Comparison of ENCODE assay signal across 9 mouse cellular contexts in the genomic region with DNA sequence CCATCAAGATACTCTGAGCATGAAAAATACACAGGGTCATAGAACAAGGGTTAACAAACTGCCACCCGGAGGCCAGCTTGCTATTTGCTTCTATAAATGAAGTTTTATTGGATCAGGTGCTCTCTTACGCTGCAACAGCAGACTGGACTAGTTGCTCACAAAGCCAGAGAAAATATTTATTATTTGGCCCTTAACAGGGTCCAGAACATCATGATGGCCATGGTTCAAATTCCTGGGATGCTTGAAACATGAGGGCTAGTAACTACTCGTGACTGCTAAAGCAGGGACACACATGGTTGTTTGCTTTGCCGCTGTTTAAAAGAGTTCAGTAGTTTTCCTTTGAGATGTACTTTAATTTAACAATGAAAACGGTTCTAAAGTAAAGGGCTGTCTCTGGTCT. TPM values are rescaled to one million over a fixed set of nuclear protein-coding genes. Genes with fewer than 3 reads are reported as not detected.
A peak's percentile ranks its signal among the peaks of the same experiment; 100 is the strongest.
DNase-seq lines count a peak whose midpoint lies in the region; ATAC-seq and TF ChIP-seq lines count a peak whose summit lies in the region.
"Had no signal": no experiment of that assay in that cellular context is flagged by ENCODE, and none has a peak within 500 bp of the region (broad histone marks: within the 10 kb centered on the region; RNA-seq: fewer than 3 reads in every experiment).

No protein-coding gene starts in this region.

- WGBS in intestine, embryonic 15.5 days = 26% methylated on average over 5 of the region's 5 CpGs
- WGBS in lung, adult 2 months = 27% methylated on average over 5 of the region's 5 CpGs

- H3K4me2 ChIP-seq in intestine, embryonic 15.5 days (replicated peaks) = peak overlapping the region; percentile 39
- H3K4me2 ChIP-seq: neural tube, embryonic 12.5 days had no signal

- no peak overlapping the region for H3K9ac ChIP-seq in intestine, embryonic 15.5 days
- H3K9ac ChIP-seq: neural tube, embryonic 12.5 days had no signal

- no peak for ATAC-seq in intestine, embryonic 15.5 days
- no peak for ATAC-seq in inflammation-experienced regulatory T-cells, adult 6 months

- peak; percentile 20 for DNase-seq in gastrocnemius, adult 2 months
- DNase-seq in gastrocnemius, postnatal 36 days = no peak
- DNase-seq in lung, adult 2 months = peak; percentile 39
- DNase-seq in retina, postnatal 1 day = no peak
- DNase-seq in urinary bladder, postnatal 36 days (ENCODE audit: low spot score in 2 of 2) = no peak

- H3K27me3 ChIP-seq in intestine, embryonic 15.5 days (replicated peaks) = no peaks in the 10 kb centered on the region
- H3K27me3 ChIP-seq: neural tube, embryonic 12.5 days had no signal

- no peaks in the 10 kb centered on the region for H3K9me3 ChIP-seq in intestine, embryonic 15.5 days
- H3K9me3 ChIP-seq: neural tube, embryonic 12.5 days had no signal

- intact Hi-C loops in gastrocnemius, adult 2 months (cut with DNase I) = loop anchor here (5.0 kb wide), 1 partner anchor 35 kb away; no protein-coding TSS in a partner anchor
- intact Hi-C loops in gastrocnemius, postnatal 36 days (cut with DNase I) = no loop called here

- H3K27ac ChIP-seq in gastrocnemius, adult 2 months = peak overlapping the region; percentile 78
- peak overlapping the region; percentile 74 for H3K27ac ChIP-seq in brown adipose tissue, adult 24 weeks (replicated peaks; ENCODE audit: low read depth, low read length)
- 0 out of 2 replicates have a peak overlapping the region, but pooled peaks have one; percentile 8 for H3K27ac ChIP-seq in intestine, embryonic 15.5 days
- H3K27ac ChIP-seq: neural tube, embryonic 12.5 days had no signal

- H3K4me1 ChIP-seq in brown adipose tissue, adult 24 weeks (ENCODE audit: control insufficient read depth, insufficient read depth, insufficient read length, low read length) = no peaks in the 10 kb centered on the region; the same call in 1 of the 2 replicates
- peaks cover 17% of the 10 kb centered on the region; the same call in 1 of the 2 replicates for H3K4me1 ChIP-seq in intestine, embryonic 15.5 days (replicated peaks)
- H3K4me1 ChIP-seq in lung, adult 2 months (ENCODE audit: control insufficient read depth, insufficient read depth, low read length) = peaks cover 12% of the 10 kb centered on the region
- H3K4me1 ChIP-seq: neural tube, embryonic 12.5 days had no signal

- H3K36me3 ChIP-seq in intestine, embryonic 15.5 days = no peaks in the 10 kb centered on the region
- H3K36me3 ChIP-seq: neural tube, embryonic 12.5 days had no signal

- H3K4me3 ChIP-seq in gastrocnemius, adult 2 months = peak overlapping the region; percentile 50
- peak overlapping the region; percentile 27; the same call in 1 of the 2 replicates for H3K4me3 ChIP-seq in brown adipose tissue, adult 24 weeks (ENCODE audit: insufficient read depth, low read depth, low read length)
- no peak overlapping the region for H3K4me3 ChIP-seq in intestine, embryonic 15.5 days (replicated peaks)
- H3K4me3 ChIP-seq in lung, adult 2 months (replicated peaks; ENCODE audit: extremely low read depth, low read depth, low read length) = no peak overlapping the region
- H3K4me3 ChIP-seq: neural tube, embryonic 12.5 days had no signal

- TF ChIP-seq CTCF in gastrocnemius, adult 2 months (IDR thresholded peaks at IDR 0.05) = no peak; the same call in 1 of the 2 replicates
- no peak for TF ChIP-seq CTCF in lung, adult 2 months (IDR thresholded peaks at IDR 0.05; ENCODE audit: insufficient read depth, low read length)

- no peak for TF ChIP-seq POLR2A in lung, adult 2 months (IDR thresholded peaks at IDR 0.05; ENCODE audit: borderline replicate concordance, extremely low read depth, low read depth, low read length)

RNA-seq across cellular contexts. Expression of gene Ifit2, which starts 1.5 kb away (rescaled TPM):
- total RNA-seq in gastrocnemius, adult 2 months (2021) = 1 to 10 TPM in 1 of 2 experiments, under 1 TPM in 1; 0.99 to 1.3 TPM
- total RNA-seq in gastrocnemius, postnatal 36 days (2021) = 1 to 10 TPM; 1.2 to 1.4 TPM
- polyA plus RNA-seq in brown adipose tissue, adult 24 weeks (2012; ENCODE audit: insufficient read depth, insufficient read length, missing spikeins) = 2.2 and 2.8 TPM in 2 replicates
- 6.3 and 6.7 TPM in 2 replicates for polyA plus RNA-seq in intestine, embryonic 15.5 days (2015; fragmentation: Nextera tagmentation; extraction: Ambion mirVana)
- 3.8 and 6.3 TPM in 2 replicates for polyA plus RNA-seq in lung, adult 2 months (2012; rRNA removed)
- 10 to 100 TPM; 21.6 to 26.7 (median 26.3) TPM for polyA plus RNA-seq in inflammation-experienced regulatory T-cells, adult 6 months (2017; shearing (Covaris generic))

RNA-seq across cellular contexts. Expression of gene Lipa, which starts 24.7 kb away (rescaled TPM):
- 1 to 10 TPM; 5.1 to 7.9 TPM for total RNA-seq in gastrocnemius, adult 2 months (2021)
- total RNA-seq in gastrocnemius, postnatal 36 days (2021) = 1 to 10 TPM; 7.0 to 7.3 TPM
- 84.3 and 109 TPM in 2 replicates for polyA plus RNA-seq in brown adipose tissue, adult 24 weeks (2012; ENCODE audit: insufficient read depth, insufficient read length, missing spikeins)
- polyA plus RNA-seq in intestine, embryonic 15.5 days (2015; fragmentation: Nextera tagmentation; extraction: Ambion mirVana) = 30.7 and 34.9 TPM in 2 replicates
- 31.1 and 47.2 TPM in 2 replicates for polyA plus RNA-seq in lung, adult 2 months (2012; rRNA removed)
- 10 to 100 TPM; 64.4 to 96.0 (median 93.8) TPM for polyA plus RNA-seq in inflammation-experienced regulatory T-cells, adult 6 months (2017; shearing (Covaris generic))

RNA-seq across cellular contexts. Expression of gene Ifit3, which starts 31.4 kb away (rescaled TPM):
- under 1 TPM; 0.64 to 0.86 TPM for total RNA-seq in gastrocnemius, adult 2 months (2021)
- 1 to 10 TPM; 1.4 to 2.0 TPM for total RNA-seq in gastrocnemius, postnatal 36 days (2021)
- polyA plus RNA-seq in brown adipose tissue, adult 24 weeks (2012; ENCODE audit: insufficient read depth, insufficient read length, missing spikeins) = 4.3 and 8.5 TPM in 2 replicates
- polyA plus RNA-seq in intestine, embryonic 15.5 days (2015; fragmentation: Nextera tagmentation; extraction: Ambion mirVana) = 0.81 and 1.5 TPM in 2 replicates
- polyA plus RNA-seq in lung, adult 2 months (2012; rRNA removed) = 7.2 and 14.0 TPM in 2 replicates
- polyA plus RNA-seq in inflammation-experienced regulatory T-cells, adult 6 months (2017; shearing (Covaris generic)) = 10 to 100 TPM; 19.4 to 35.1 (median 26.7) TPM

RNA-seq across cellular contexts. Expression of gene Ifit1bl1, which starts 49.8 kb away (rescaled TPM):
- total RNA-seq in gastrocnemius, adult 2 months (2021) = not detected
- not detected for total RNA-seq in gastrocnemius, postnatal 36 days (2021)
- polyA plus RNA-seq in brown adipose tissue, adult 24 weeks (2012; ENCODE audit: insufficient read depth, insufficient read length, missing spikeins) = 0.48 TPM in 1 of 2 replicates, not detected in the other
- 0.53 and 0.59 TPM in 2 replicates for polyA plus RNA-seq in intestine, embryonic 15.5 days (2015; fragmentation: Nextera tagmentation; extraction: Ambion mirVana)
- polyA plus RNA-seq in lung, adult 2 months (2012; rRNA removed) = 0.78 and 1.1 TPM in 2 replicates
- 100 to 1,000 TPM in 1 of 3 experiments, 10 to 100 TPM in 2; 76.3 to 104 (median 82.1) TPM for polyA plus RNA-seq in inflammation-experienced regulatory T-cells, adult 6 months (2017; shearing (Covaris generic))

RNA-seq across cellular contexts. Expression of gene Ifit3b, which starts 55.8 kb away (rescaled TPM):
- under 1 TPM; 0.56 to 0.95 TPM for total RNA-seq in gastrocnemius, adult 2 months (2021)
- total RNA-seq in gastrocnemius, postnatal 36 days (2021) = under 1 TPM; 0.59 to 0.89 TPM
- 0.75 and 2.1 TPM in 2 replicates for polyA plus RNA-seq in brown adipose tissue, adult 24 weeks (2012; ENCODE audit: insufficient read depth, insufficient read length, missing spikeins)
- polyA plus RNA-seq in intestine, embryonic 15.5 days (2015; fragmentation: Nextera tagmentation; extraction: Ambion mirVana) = 0.23 and 0.29 TPM in 2 replicates
- 2.1 and 4.5 TPM in 2 replicates for polyA plus RNA-seq in lung, adult 2 months (2012; rRNA removed)
- polyA plus RNA-seq in inflammation-experienced regulatory T-cells, adult 6 months (2017; shearing (Covaris generic)) = 1 to 10 TPM; 4.1 to 6.7 (median 6.2) TPM

Comparison
In these comparisons a context has a peak if more than half of its experiments do, and no peak if none do; other contexts are left out.
1. DNase-seq: peak in gastrocnemius, adult 2 months (single experiment) and lung, adult 2 months (single experiment); none in gastrocnemius, postnatal 36 days (0 of 2), retina, postnatal 1 day (single experiment) and urinary bladder, postnatal 36 days (0 of 2).
2. H3K27ac ChIP-seq: peak in every context shown above with its lines; median percentile 78 in gastrocnemius, adult 2 months; 74 in brown adipose tissue, adult 24 weeks; 8 in intestine, embryonic 15.5 days.
3. H3K4me3 ChIP-seq: peak in gastrocnemius, adult 2 months (single experiment) and brown adipose tissue, adult 24 weeks (single experiment); none in intestine, embryonic 15.5 days (single experiment) and lung, adult 2 months (single experiment).